Mouse (Mus musculus) lung, adult 2 months (tissue): ENCODE measurements around the gene Rbm48. TPM values are rescaled to one million over a fixed set of nuclear protein-coding genes. Genes with fewer than 3 reads are reported as not detected.
"Not testable (repeated sequence)": the region's sequence is repeated elsewhere in the genome, so short reads cannot be mapped to it uniquely, and the experiment has no call there.

Experiments
- DNase-seq: peaks from one replicate; pipeline ENCODE4 v3.0.0; 2022
- H3K4me1 ChIP-seq: fragments of 200-500 bp; 2 replicates; pipeline ENCODE4 v1.6.1; 2011; ENCODE audit warnings: low read length; ENCODE audit not compliant: control insufficient read depth, insufficient read depth
- H3K4me3 ChIP-seq: fragments of 200-500 bp; replicated peaks from 2 replicates; pipeline ENCODE3; 2011; ENCODE audit warnings: low read depth, mild to moderate bottlenecking, control low read depth, low read length; ENCODE audit errors: extremely low read depth
- CTCF ChIP-seq: fragments of 200-500 bp; IDR thresholded peaks from 2 replicates; pipeline ENCODE4 v1.5.1; 2011; ENCODE audit warnings: mild to moderate bottlenecking, low read length, control low read depth; ENCODE audit not compliant: insufficient read depth
- POLR2A ChIP-seq: fragments of 200-500 bp; IDR thresholded peaks from 2 replicates; pipeline ENCODE4 v1.6.1; 2011; ENCODE audit warnings: low read depth, mild to moderate bottlenecking, control low read depth, low read length, borderline replicate concordance; ENCODE audit errors: extremely low read depth
- WGBS: fragments of 180-500 bp; shearing (Covaris S2); methylation state at CpG from one replicate; pipeline ENCODE4 v1.1.7; 2018; 5-methylcytosine and 5-hydroxymethylcytosine counted together
- polyA plus RNA-seq: library from polyadenylated mRNA; depleted of rRNA; stranded (reverse); fragments of >200 nt; gene quantifications from 2 replicates; pipeline ENCODE4 v1.2.3, GENCODE M21; 2012; rRNA removed

The Rbm48 gene
- 3.7 and 4.4 TPM in 2 replicates for polyA plus RNA-seq

DNA sequence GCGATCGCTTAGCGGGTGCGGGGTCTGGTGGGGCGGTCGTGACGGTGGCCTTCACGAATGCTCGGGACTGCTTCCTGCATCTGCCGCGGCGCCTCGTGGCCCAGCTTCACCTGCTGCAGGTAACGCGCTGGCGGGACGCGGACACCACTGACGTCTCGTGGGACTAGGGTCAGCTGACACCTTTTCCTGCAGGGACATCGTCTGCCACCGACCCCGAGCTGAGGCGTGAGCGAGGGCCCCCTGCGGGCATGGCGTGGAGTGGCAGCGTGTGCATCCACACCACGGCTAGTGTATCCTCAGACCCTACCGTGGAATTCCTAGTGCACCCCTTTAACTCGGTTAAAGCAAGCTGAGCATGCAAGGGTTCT lies at the start of gene Rbm48:
Rbm48 (minus strand) TSS at position 187 of the 368 bp plus-strand sequence.
- Histone ChIP-seq H3K4me3 (peak within 1 kb of the TSS; percentile 97), H3K4me1 (peaks cover 3% of the 10 kb centered on the region)
- DNase-seq: peak; percentile 75
- whole genome bisulfite sequencing: under 1% methylated on average over 31 of the region's 31 CpGs
- peak; percentile 66 for TF ChIP-seq CTCF
- TF ChIP-seq POLR2A: no peak; the same call in 1 of the 2 replicates

GRCm38 (mm10) chr5:3645326-3645725 lies 48.9 kb upstream of the Rbm48 start:
- Histone ChIP-seq H3K4me1 (peaks cover 2% of the 10 kb centered on the region; the same call in 1 of the 2 replicates), H3K4me3 (no peak overlapping the region)
- WGBS: 83% methylated on average over 6 of the region's 6 CpGs
- no peak for TF ChIP-seq POLR2A
- no peak for TF ChIP-seq CTCF
- no peak for DNase-seq

GRCm38 (mm10) chr5:3644621-3645020 lies 48.2 kb upstream of the Rbm48 start:
- Histone ChIP-seq H3K4me1 (peaks cover 2% of the 10 kb centered on the region; the same call in 1 of the 2 replicates), H3K4me3 (no peak overlapping the region)
- WGBS: 87% methylated on average over 6 of the region's 6 CpGs
- no peak for DNase-seq
- TF ChIP-seq POLR2A (no peak), CTCF (no peak)

GRCm38 (mm10) chr5:3635286-3635685 lies 38.9 kb upstream of the Rbm48 start:
- no peak for DNase-seq
- Histone ChIP-seq H3K4me1 (no peaks in the 10 kb centered on the region), H3K4me3 (no peak overlapping the region)
- 74% methylated on average over 8 of the region's 8 CpGs for WGBS
- TF ChIP-seq CTCF (no peak), POLR2A (no peak)

DNA sequence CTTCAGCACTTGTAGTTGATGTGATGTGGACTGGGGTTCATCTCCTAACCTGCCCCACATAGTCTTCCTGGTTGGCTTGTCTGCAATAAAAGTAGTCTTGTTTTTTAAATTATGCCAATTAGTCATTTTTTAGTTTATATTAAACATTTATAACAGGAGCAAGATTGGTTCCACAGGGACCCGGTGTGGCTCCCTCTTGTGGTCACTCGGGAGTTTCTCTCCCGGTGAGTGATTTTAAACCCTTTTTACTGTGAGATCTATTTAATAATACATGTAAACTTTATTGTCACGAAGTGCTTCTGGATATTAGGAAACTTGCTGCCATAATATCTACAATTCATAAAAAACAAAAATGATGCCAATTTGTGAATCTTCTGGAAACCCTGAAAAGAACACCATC lies 37.6 kb upstream of the Rbm48 start:
- WGBS: 72% methylated on average over 4 of the region's 4 CpGs
- H3K4me1 ChIP-seq: no peaks in the 10 kb centered on the region
- DNase-seq: no peak
- H3K4me3 ChIP-seq: no peak overlapping the region
- TF ChIP-seq POLR2A (no peak), CTCF (0 out of 2 replicates have a peak, but pooled peaks have one; percentile 19)

DNA sequence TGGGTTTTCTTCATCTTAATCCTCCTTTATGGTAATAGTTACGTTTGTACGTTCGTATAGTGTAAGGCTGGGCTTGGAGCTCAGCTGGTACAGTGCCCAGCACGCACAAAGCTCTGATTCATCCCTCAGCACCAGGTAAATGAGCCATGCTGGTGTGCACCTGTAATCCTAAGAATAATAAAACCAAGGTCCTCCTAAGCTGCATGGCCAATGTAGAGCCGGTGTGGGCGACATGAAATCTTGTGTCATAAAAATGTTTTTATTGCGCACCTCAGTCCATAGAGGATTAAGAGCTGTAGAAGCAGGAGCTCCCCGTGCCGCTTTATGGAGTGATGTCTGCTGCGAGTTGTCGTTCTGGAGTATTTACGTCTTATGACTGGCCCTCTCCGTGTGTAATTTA lies 36.9 kb upstream of the Rbm48 start:
- no peak for DNase-seq
- Histone ChIP-seq H3K4me3 (no peak overlapping the region), H3K4me1 (no peaks in the 10 kb centered on the region)
- 92% methylated on average over 13 of the region's 13 CpGs for WGBS
- TF ChIP-seq POLR2A (no peak), CTCF (no peak)

- no peak for TF ChIP-seq CTCF
- TF ChIP-seq POLR2A: no peak
- 87% methylated on average over 5 of the region's 5 CpGs for WGBS
- H3K4me1 ChIP-seq: no peaks in the 10 kb centered on the region
These were observed 35.9 kb upstream of the Rbm48 start for GRCm38 (mm10) chr5:3632285-3632684.

GRCm38 (mm10) chr5:3631512-3632271 lies 35.3 kb upstream of the Rbm48 start:
- Histone ChIP-seq H3K4me3 (no peak overlapping the region), H3K4me1 (no peaks in the 10 kb centered on the region)
- no peak for DNase-seq
- TF ChIP-seq CTCF: no peak
- WGBS: 77% methylated on average over 16 of the region's 16 CpGs

More at GRCm38 (mm10) chr5:3632285-3632684, 35.9 kb upstream of the Rbm48 start:
- no peak overlapping the region for H3K4me3 ChIP-seq
- DNase-seq: no peak

- WGBS: 95% methylated on average over 5 of the region's 5 CpGs
- Histone ChIP-seq H3K4me1 (no peaks in the 10 kb centered on the region), H3K4me3 (no peak overlapping the region)
- TF ChIP-seq CTCF (no peak), POLR2A (no peak)
- DNase-seq: no peak
These were observed 33.7 kb upstream of the Rbm48 start for GRCm38 (mm10) chr5:3630055-3630454.

- 89% methylated on average over 7 of the region's 7 CpGs for WGBS
- TF ChIP-seq POLR2A: no peak
- no peak for TF ChIP-seq CTCF
These were observed 24.1 kb upstream of the Rbm48 start for GRCm38 (mm10) chr5:3620486-3620885.

DNA sequence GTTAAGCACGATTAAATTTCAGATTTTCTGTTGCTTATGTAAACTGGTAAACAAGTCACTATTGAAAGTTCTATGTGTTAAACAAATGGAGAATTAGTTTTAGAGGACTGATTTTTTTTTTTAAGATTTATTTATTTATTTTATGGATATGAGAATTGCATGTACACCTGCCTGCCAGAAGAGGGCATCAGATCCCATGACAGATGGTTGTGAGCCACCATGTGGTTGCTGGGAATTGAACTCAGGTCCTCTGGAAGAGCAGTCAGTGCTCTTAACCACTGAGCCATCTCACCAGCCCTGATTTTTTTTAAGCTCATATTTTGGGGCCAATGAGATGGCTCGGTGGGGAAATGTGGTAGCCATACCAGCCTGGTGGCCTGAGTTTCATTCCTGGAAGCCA lies 15.4 kb upstream of the Rbm48 start:
- H3K4me3 ChIP-seq, DNase-seq, H3K4me1 ChIP-seq: not testable (repeated sequence)
- WGBS: 93% methylated on average over 2 of the region's 2 CpGs

More at GRCm38 (mm10) chr5:3620486-3620885, 24.1 kb upstream of the Rbm48 start:
- Histone ChIP-seq H3K4me1 (no peaks in the 10 kb centered on the region), H3K4me3 (no peak overlapping the region)
- no peak for DNase-seq
